ENCODE assay signal across 11 mouse cellular contexts in the genomic region with DNA sequence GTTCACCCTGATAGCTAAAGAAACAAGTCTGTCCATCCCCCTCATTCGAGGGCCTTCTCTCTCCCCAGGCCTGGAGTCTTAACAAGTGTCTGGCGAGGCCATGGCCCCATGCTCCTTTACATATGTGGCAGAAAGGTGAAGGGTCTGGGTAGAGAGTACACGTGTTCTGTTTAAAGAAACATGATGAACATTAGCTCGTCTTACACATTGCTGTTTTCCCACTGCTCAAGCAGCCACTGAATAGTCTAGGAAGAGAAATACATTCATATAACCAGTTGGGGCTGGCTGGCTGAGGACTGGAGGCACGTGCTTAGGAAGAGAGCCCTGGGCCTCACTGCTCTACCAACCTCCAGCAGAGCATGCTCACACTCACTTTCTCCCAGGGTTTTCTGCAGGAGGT. TPM values are rescaled to one million over a fixed set of nuclear protein-coding genes. Genes with fewer than 3 reads are reported as not detected.
DNase-seq lines count a peak whose midpoint lies in the region; ATAC-seq and TF ChIP-seq lines count a peak whose summit lies in the region.
"Had no signal": no experiment of that assay in that cellular context is flagged by ENCODE, and none has a peak within 500 bp of the region (broad histone marks: within the 10 kb centered on the region; RNA-seq: fewer than 3 reads in every experiment).

No protein-coding gene starts in this region.

- H3K4me2 ChIP-seq in embryonic facial prominence, embryonic 12.5 days (replicated peaks): no peak overlapping the region
- no peak overlapping the region for H3K4me2 ChIP-seq in hindbrain, embryonic 13.5 days
- no peak overlapping the region for H3K4me2 ChIP-seq in hindbrain, postnatal 0 days (ENCODE audit: low read depth, low read length)
- H3K4me2 ChIP-seq in intestine, embryonic 16.5 days (ENCODE audit: low read depth, low read length): no peak overlapping the region

- DNase-seq in embryonic facial prominence, embryonic 10.5 days (ENCODE audit: low spot score): no peak
- DNase-seq in hindbrain, postnatal 0 days (ENCODE audit: low spot score): no peak
- DNase-seq in kidney, postnatal 36 days: peak; percentile 11 to 18
- DNase-seq in left cerebral cortex, postnatal 4 days: no peak
- no peak for DNase-seq in embryo, embryonic 10 days (ENCODE audit: low spot score)
- DNase-seq: heart, postnatal 10 days; spleen, adult 18-20 months had no signal

- no peak overlapping the region for H3K9ac ChIP-seq in embryonic facial prominence, embryonic 12.5 days
- H3K9ac ChIP-seq in hindbrain, embryonic 13.5 days: no peak overlapping the region
- H3K9ac ChIP-seq in hindbrain, postnatal 0 days (replicated peaks; ENCODE audit: low read length): no peak overlapping the region
- H3K9ac ChIP-seq in intestine, embryonic 16.5 days (ENCODE audit: low read depth, low read length): no peak overlapping the region
- H3K9ac ChIP-seq: liver, embryonic 14.5 days had no signal

- no peaks in the 10 kb centered on the region for H3K27me3 ChIP-seq in embryonic facial prominence, embryonic 12.5 days
- no peaks in the 10 kb centered on the region for H3K27me3 ChIP-seq in embryonic facial prominence, embryonic 10.5 days (replicated peaks; ENCODE audit: low read depth, poor library complexity, severe bottlenecking)
- no peaks in the 10 kb centered on the region for H3K27me3 ChIP-seq in hindbrain, embryonic 13.5 days
- no peaks in the 10 kb centered on the region for H3K27me3 ChIP-seq in hindbrain, postnatal 0 days (ENCODE audit: insufficient read depth, low read length)
- H3K27me3 ChIP-seq in intestine, embryonic 16.5 days (replicated peaks; ENCODE audit: control insufficient read depth, insufficient read depth, low read length): no peaks in the 10 kb centered on the region

- 0 out of 2 replicates have a peak, but pooled peaks cover 11% of the 10 kb centered on the region for H3K36me3 ChIP-seq in embryonic facial prominence, embryonic 12.5 days
- H3K36me3 ChIP-seq in embryonic facial prominence, embryonic 10.5 days (replicated peaks): peaks cover 56% of the 10 kb centered on the region
- H3K36me3 ChIP-seq in hindbrain, embryonic 13.5 days: peaks cover 28% of the 10 kb centered on the region
- H3K36me3 ChIP-seq in hindbrain, postnatal 0 days (ENCODE audit: insufficient read depth, low read length): peaks cover 18% of the 10 kb centered on the region
- 0 out of 2 replicates have a peak, but pooled peaks cover 2% of the 10 kb centered on the region for H3K36me3 ChIP-seq in intestine, embryonic 16.5 days (ENCODE audit: control insufficient read depth, insufficient read depth, low read length)

- H3K9me3 ChIP-seq in embryonic facial prominence, embryonic 12.5 days: no peaks in the 10 kb centered on the region
- no peaks in the 10 kb centered on the region for H3K9me3 ChIP-seq in embryonic facial prominence, embryonic 10.5 days
- H3K9me3 ChIP-seq in hindbrain, embryonic 13.5 days: no peaks in the 10 kb centered on the region
- H3K9me3 ChIP-seq in hindbrain, postnatal 0 days (ENCODE audit: low read length): no peaks in the 10 kb centered on the region
- H3K9me3 ChIP-seq in intestine, embryonic 16.5 days (ENCODE audit: control insufficient read depth, low read length): no peaks in the 10 kb centered on the region

- ATAC-seq in embryonic facial prominence, embryonic 12.5 days (ENCODE audit: insufficient number of reproducible peaks, insufficient read depth, low FRiP score, low TSS enrichment): peak; percentile 56; the same call in 1 of the 2 replicates
- ATAC-seq in hindbrain, embryonic 13.5 days (ENCODE audit: low FRiP score): no peak
- ATAC-seq in hindbrain, postnatal 0 days: no peak
- peak; percentile 26; the same call in 1 of the 2 replicates for ATAC-seq in intestine, embryonic 16.5 days

- no peaks in the 10 kb centered on the region; the same call in 1 of the 2 replicates for H3K4me1 ChIP-seq in embryonic facial prominence, embryonic 12.5 days
- no peaks in the 10 kb centered on the region for H3K4me1 ChIP-seq in embryonic facial prominence, embryonic 10.5 days
- peaks cover 9% of the 10 kb centered on the region for H3K4me1 ChIP-seq in hindbrain, embryonic 13.5 days (replicated peaks)
- H3K4me1 ChIP-seq in hindbrain, postnatal 0 days (ENCODE audit: insufficient read depth, low read length): no peaks in the 10 kb centered on the region; the same call in 1 of the 2 replicates
- no peaks in the 10 kb centered on the region for H3K4me1 ChIP-seq in intestine, embryonic 16.5 days (ENCODE audit: control insufficient read depth, insufficient read depth, low read length)

- H3K4me3 ChIP-seq in embryonic facial prominence, embryonic 12.5 days: no peak overlapping the region
- H3K4me3 ChIP-seq in embryonic facial prominence, embryonic 10.5 days: no peak overlapping the region
- H3K4me3 ChIP-seq in hindbrain, embryonic 13.5 days: no peak overlapping the region
- H3K4me3 ChIP-seq in hindbrain, postnatal 0 days (ENCODE audit: low read length): no peak overlapping the region
- H3K4me3 ChIP-seq in intestine, embryonic 16.5 days (ENCODE audit: low read length): no peak overlapping the region

- intact Hi-C loops in left cerebral cortex, postnatal 4 days (cut with DNase I): loop anchor here (5.0 kb wide), 1 partner anchor 186 kb away; no protein-coding TSS in a partner anchor

- TF ChIP-seq CTCF in hindbrain, postnatal 0 days (IDR thresholded peaks at IDR 0.05; ENCODE audit: low read depth): no peak

- peak overlapping the region; percentile 41; the same call in 1 of the 2 replicates for H3K27ac ChIP-seq in embryonic facial prominence, embryonic 12.5 days
- no peak overlapping the region for H3K27ac ChIP-seq in embryonic facial prominence, embryonic 10.5 days (replicated peaks)
- peak overlapping the region; percentile 23; the same call in 1 of the 2 replicates for H3K27ac ChIP-seq in hindbrain, embryonic 13.5 days
- H3K27ac ChIP-seq in hindbrain, postnatal 0 days: no peak overlapping the region
- no peak overlapping the region for H3K27ac ChIP-seq in intestine, embryonic 16.5 days (ENCODE audit: low read length)
- H3K27ac ChIP-seq: liver, embryonic 14.5 days had no signal

- WGBS in embryonic facial prominence, embryonic 12.5 days: 67% methylated on average over 5 of the region's 5 CpGs
- WGBS in embryonic facial prominence, embryonic 10.5 days: 77% methylated on average over 5 of the region's 5 CpGs
- WGBS in hindbrain, embryonic 13.5 days: 81% methylated on average over 5 of the region's 5 CpGs
- 61% methylated on average over 5 of the region's 5 CpGs for WGBS in hindbrain, postnatal 0 days
- 54% methylated on average over 5 of the region's 5 CpGs for WGBS in intestine, embryonic 16.5 days

RNA-seq across cellular contexts. Expression of a gene that starts 56.6 kb away (rescaled TPM):
- polyA plus RNA-seq in embryonic facial prominence, embryonic 12.5 days (2016; fragmentation: Nextera tagmentation; extraction: Ambion mirVana): 2.6 and 2.7 TPM in 2 replicates
- polyA plus RNA-seq in embryonic facial prominence, embryonic 10.5 days (2016; fragmentation: Nextera tagmentation; extraction: Ambion mirVana): 0.94 and 1.6 TPM in 2 replicates
- 0.66 and 0.92 TPM in 2 replicates for polyA plus RNA-seq in hindbrain, embryonic 13.5 days (2015; fragmentation: Nextera tagmentation; extraction: Ambion mirVana)
- total RNA-seq in hindbrain, postnatal 0 days (2014; rRNA removed): 0.75 and 1.5 TPM in 2 replicates
- 1.2 TPM in 2 replicates for polyA plus RNA-seq in hindbrain, postnatal 0 days (2015; fragmentation: Nextera tagmentation; extraction: Ambion mirVana)
- 13.0 and 13.8 TPM in 2 replicates for polyA plus RNA-seq in intestine, embryonic 16.5 days (2015; fragmentation: Nextera tagmentation; extraction: Ambion mirVana)
- 1 to 10 TPM; 3.7 to 3.9 TPM for total RNA-seq in left cerebral cortex, postnatal 4 days (2021)

Comparison
In these comparisons a context has a peak if more than half of its experiments do, and no peak if none do; other contexts are left out.
1. H3K27ac ChIP-seq: peak in embryonic facial prominence, embryonic 12.5 days (single experiment) and hindbrain, embryonic 13.5 days (single experiment); none in embryonic facial prominence, embryonic 10.5 days (single experiment), hindbrain, postnatal 0 days (single experiment) and intestine, embryonic 16.5 days (single experiment).
2. ATAC-seq: peak in embryonic facial prominence, embryonic 12.5 days (single experiment) and intestine, embryonic 16.5 days (single experiment); none in hindbrain, embryonic 13.5 days (single experiment) and hindbrain, postnatal 0 days (single experiment).
3. DNase-seq: peak in kidney, postnatal 36 days (2 of 2); none in embryonic facial prominence, embryonic 10.5 days (single experiment), hindbrain, postnatal 0 days (single experiment), left cerebral cortex, postnatal 4 days (single experiment) and embryo, embryonic 10 days (single experiment).